Mouse (Mus musculus): ENCODE measurements around the gene Tctex1d1.

GRCm38 (mm10) chr4:102987756-102988155 lies 9.3 kb downstream of the Tctex1d1 start:
- no peak for TF ChIP-seq EP300 (IDR thresholded peaks at IDR 0.05; ENCODE audit: low read depth)
- TF ChIP-seq CTCF (IDR thresholded peaks at IDR 0.05; ENCODE audit: low read depth), result no peak
